8 mouse cellular contexts compared by ENCODE assay signal in genomic region chr5:105684861-105685600, GRCm38 (mm10). TPM values are rescaled to one million over a fixed set of nuclear protein-coding genes. Genes with fewer than 3 reads are reported as not detected.
DNase-seq lines count a peak whose midpoint lies in the region; ATAC-seq and TF ChIP-seq lines count a peak whose summit lies in the region.

No protein-coding gene starts in this region.

- no peak overlapping the region for H3K9ac ChIP-seq in intestine, embryonic 16.5 days (ENCODE audit: low read depth, low read length)
- H3K9ac ChIP-seq in midbrain, postnatal 0 days (replicated peaks; ENCODE audit: low read length, poor library complexity, severe bottlenecking): no peak overlapping the region

- no peak overlapping the region for H3K27ac ChIP-seq in intestine, embryonic 16.5 days (ENCODE audit: low read length)
- no peak overlapping the region for H3K27ac ChIP-seq in midbrain, postnatal 0 days (ENCODE audit: low read depth, low read length)

- intact Hi-C loops in gastrocnemius, postnatal 36 days (cut with DNase I): no loop called here
- intact Hi-C loops in left cerebral cortex, postnatal 25 days (cut with DNase I): loop anchor here (1.0 to 10.0 kb wide), 2 partner anchors 183 to 280 kb away; no protein-coding TSS in a partner anchor

- H3K4me2 ChIP-seq in intestine, embryonic 16.5 days (ENCODE audit: low read depth, low read length): no peak overlapping the region
- H3K4me2 ChIP-seq in midbrain, postnatal 0 days (ENCODE audit: low read depth, low read length, poor library complexity, severe bottlenecking): no peak overlapping the region

- peak; percentile 95 for DNase-seq in 3T3-L1 (ENCODE audit: low read depth, low spot score)
- DNase-seq in adipocyte (ENCODE audit: low spot score): peak; percentile 85
- DNase-seq in embryo, embryonic 10 days (ENCODE audit: low spot score): peak; percentile 96
- peak; percentile 45 to 67 for DNase-seq in gastrocnemius, postnatal 36 days
- DNase-seq in left cerebral cortex, postnatal 25 days (ENCODE audit: low spot score in 2 of 2): peak; percentile 78 to 88
- DNase-seq in midbrain, postnatal 0 days (ENCODE audit: low spot score): peak; percentile 92
- peak; percentile 81 to 85 for DNase-seq in spleen, postnatal 36 days (ENCODE audit: low spot score in 2 of 2)

- WGBS in intestine, embryonic 16.5 days: 25% methylated on average over 14 of the region's 14 CpGs
- 34% methylated on average over 14 of the region's 14 CpGs for WGBS in midbrain, postnatal 0 days

- no peaks in the 10 kb centered on the region for H3K36me3 ChIP-seq in intestine, embryonic 16.5 days (ENCODE audit: control insufficient read depth, insufficient read depth, low read length)
- no peaks in the 10 kb centered on the region for H3K36me3 ChIP-seq in midbrain, postnatal 0 days (ENCODE audit: insufficient read depth, low read length)

- ATAC-seq in intestine, embryonic 16.5 days: peak; percentile 79
- peak; percentile 62 for ATAC-seq in midbrain, postnatal 0 days (ENCODE audit: low FRiP score)

- 0 out of 2 replicates have a peak, but pooled peaks cover 7% of the 10 kb centered on the region for H3K4me1 ChIP-seq in intestine, embryonic 16.5 days (ENCODE audit: control insufficient read depth, insufficient read depth, low read length)
- no peaks in the 10 kb centered on the region for H3K4me1 ChIP-seq in midbrain, postnatal 0 days (ENCODE audit: insufficient read depth, low read length)

- H3K27me3 ChIP-seq in intestine, embryonic 16.5 days (replicated peaks; ENCODE audit: control insufficient read depth, insufficient read depth, low read length): no peaks in the 10 kb centered on the region
- H3K27me3 ChIP-seq in midbrain, postnatal 0 days (ENCODE audit: insufficient read depth, low read length): no peaks in the 10 kb centered on the region

- H3K4me3 ChIP-seq in intestine, embryonic 16.5 days (ENCODE audit: low read length): no peak overlapping the region
- no peak overlapping the region for H3K4me3 ChIP-seq in midbrain, postnatal 0 days (ENCODE audit: low read depth, low read length)

- H3K9me3 ChIP-seq in intestine, embryonic 16.5 days (ENCODE audit: control insufficient read depth, low read length): no peaks in the 10 kb centered on the region
- no peaks in the 10 kb centered on the region for H3K9me3 ChIP-seq in midbrain, postnatal 0 days (ENCODE audit: low read length)

- TF ChIP-seq CTCF in midbrain, postnatal 0 days (IDR thresholded peaks at IDR 0.05): peak; percentile 86

RNA-seq across cellular contexts. Expression of gene Lrrc8d, which starts 14.7 kb away (rescaled TPM):
- 1 to 10 TPM; 3.0 to 4.4 TPM for total RNA-seq in gastrocnemius, postnatal 36 days (2021)
- polyA plus RNA-seq in intestine, embryonic 16.5 days (2015; fragmentation: Nextera tagmentation; extraction: Ambion mirVana): 8.9 and 10.9 TPM in 2 replicates
- 10 to 100 TPM; 35.1 to 35.4 TPM for total RNA-seq in left cerebral cortex, postnatal 25 days (2021)
- 18.5 and 19.1 TPM in 2 replicates for total RNA-seq in midbrain, postnatal 0 days (2014; rRNA removed)
- polyA plus RNA-seq in midbrain, postnatal 0 days (2015; fragmentation: Nextera tagmentation; extraction: Ambion mirVana): 30.1 and 30.4 TPM in 2 replicates
